Mouse (Mus musculus) spleen, adult 2 months (tissue): ENCODE data around the gene Npas4. TPM values are rescaled to one million over a fixed set of nuclear protein-coding genes. Genes with fewer than 3 reads are reported as not detected.

ENCODE experiments used
- DNase-seq, 2 experiments: peaks; one replicate each; pipeline versions ENCODE4 v3.0.0 to v3.0.0-alpha.2; 2012 to 2021; ENCODE audit warnings: low spot score in 2 of 2, low read depth in 1 of 2
- H3K27ac ChIP-seq: fragments of 200-500 bp; 2 replicates; pipeline ENCODE4 v1.5.1; 2012; ENCODE audit warnings: low read length, inconsistent platforms; ENCODE audit not compliant: insufficient read depth
- H3K27me3 ChIP-seq: fragments of 200-500 bp; 2 replicates; pipeline ENCODE4 v1.6.1; 2012; ENCODE audit warnings: mild to moderate bottlenecking, moderate library complexity, low read length, inconsistent platforms; ENCODE audit not compliant: control insufficient read depth, insufficient read depth
- H3K36me3 ChIP-seq: fragments of 200-500 bp; 2 replicates; pipeline ENCODE4 v1.6.1; 2012; ENCODE audit warnings: mild to moderate bottlenecking, low read length, inconsistent platforms; ENCODE audit not compliant: control insufficient read depth, insufficient read depth
- H3K4me1 ChIP-seq: fragments of 200-500 bp; 2 replicates; pipeline ENCODE4 v1.6.1; 2011; ENCODE audit warnings: inconsistent platforms; ENCODE audit not compliant: control insufficient read depth, insufficient read depth, insufficient read length
- H3K4me3 ChIP-seq: fragments of 200-500 bp; 2 replicates; pipeline ENCODE4 v1.5.1; 2011; ENCODE audit warnings: mild to moderate bottlenecking, inconsistent platforms; ENCODE audit not compliant: insufficient read depth, insufficient read length; ENCODE audit errors: extremely low read depth
- CTCF ChIP-seq: fragments of 200-500 bp; IDR thresholded peaks from 2 replicates; pipeline ENCODE4 v1.5.1; 2011; ENCODE audit warnings: mild to moderate bottlenecking, inconsistent platforms; ENCODE audit not compliant: insufficient read depth, insufficient read length, insufficient replicate concordance; ENCODE audit errors: extremely low read depth
- POLR2A ChIP-seq: fragments of 200-500 bp; IDR thresholded peaks from 2 replicates; pipeline ENCODE4 v1.6.1; 2011; ENCODE audit warnings: low read depth, low read length, inconsistent platforms
- WGBS: fragments of 180-500 bp; shearing (Covaris S2); methylation state at CpG from one replicate; pipeline ENCODE4 v1.1.7; 2018; 5-methylcytosine and 5-hydroxymethylcytosine counted together
- polyA plus RNA-seq: library from polyadenylated mRNA; depleted of rRNA; stranded (reverse); fragments of >200 nt; gene quantifications from 2 replicates; pipeline ENCODE4 v1.2.3, GENCODE M21; 2012

Npas4 gene
- polyA plus RNA-seq, 1 experiment, result 1.1 TPM

DNA sequence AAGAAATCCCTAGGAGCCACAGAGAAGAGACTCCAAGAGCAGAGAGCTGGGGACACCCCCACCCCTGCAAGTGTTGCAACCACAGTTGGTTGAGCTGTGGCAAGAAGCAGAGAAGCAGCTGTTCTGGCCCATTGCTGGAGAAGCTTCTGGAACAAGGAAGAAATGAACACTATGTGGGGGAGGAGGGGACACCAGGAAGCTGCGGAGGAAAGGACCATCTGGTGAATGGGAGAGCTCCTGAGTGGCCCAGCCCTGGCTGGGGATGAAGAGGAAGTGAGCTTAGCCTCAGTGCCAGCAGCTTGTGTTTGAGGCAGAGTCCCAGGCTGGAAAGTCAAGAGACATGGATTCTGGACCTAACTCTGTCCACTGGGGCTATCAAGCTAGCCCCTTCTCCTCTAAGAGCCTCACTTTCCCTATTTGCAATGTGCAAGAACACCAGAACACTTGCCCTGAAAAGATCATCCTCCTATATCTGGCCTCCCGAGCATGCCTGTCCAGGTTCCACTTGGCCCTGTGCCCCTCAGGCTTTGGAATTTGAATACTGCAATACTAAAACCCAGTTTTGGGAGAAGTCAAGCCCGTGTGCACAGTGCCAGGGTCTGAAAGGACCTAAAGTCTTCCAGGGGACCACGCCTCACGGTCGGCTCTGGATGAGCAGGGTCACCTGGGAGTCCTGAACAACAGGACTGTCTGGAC lies 9.5 kb upstream of the Npas4 start:
- no peaks in the 10 kb centered on the region for H3K27me3 ChIP-seq
- H3K4me3 ChIP-seq, result no peak overlapping the region
- WGBS, result 66% methylated on average over 6 of the region's 6 CpGs
- TF ChIP-seq CTCF (no peak), POLR2A (no peak)
- no peak overlapping the region for H3K27ac ChIP-seq
- no peaks in the 10 kb centered on the region for H3K36me3 ChIP-seq
- DNase-seq, result no peak
- H3K4me1 ChIP-seq, result peaks cover 4% of the 10 kb centered on the region; the same call in 1 of the 2 replicates

DNA sequence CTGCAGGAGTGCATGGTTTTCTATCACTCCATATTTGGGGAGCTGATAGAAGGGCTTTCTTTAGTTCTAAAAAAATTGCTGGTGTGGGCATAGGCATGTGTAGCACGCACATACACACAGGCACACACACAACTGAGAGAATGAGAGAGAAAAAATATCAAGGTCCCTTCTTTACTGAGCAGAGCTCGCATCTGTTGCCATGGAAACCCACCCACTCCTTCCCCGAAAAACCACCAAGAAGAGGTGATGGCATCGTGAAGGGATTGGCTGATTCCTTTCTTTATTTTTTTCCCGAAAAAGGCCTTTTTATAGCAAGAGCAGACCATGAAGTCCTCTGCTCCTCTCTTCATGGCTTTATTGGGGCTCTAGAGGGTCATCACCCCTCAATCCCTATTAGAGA lies 3.9 kb upstream of the Npas4 start:
- Histone ChIP-seq H3K4me3 (no peak overlapping the region), H3K27ac (no peak overlapping the region), H3K36me3 (no peaks in the 10 kb centered on the region), H3K4me1 (0 out of 2 replicates have a peak, but pooled peaks cover 2% of the 10 kb centered on the region), H3K27me3 (peaks cover 8% of the 10 kb centered on the region; the same call in 1 of the 2 replicates)
- TF ChIP-seq CTCF, result no peak
- TF ChIP-seq POLR2A, result no peak
- DNase-seq, result no peak
- 39% methylated on average over 5 of the region's 5 CpGs for WGBS

DNA sequence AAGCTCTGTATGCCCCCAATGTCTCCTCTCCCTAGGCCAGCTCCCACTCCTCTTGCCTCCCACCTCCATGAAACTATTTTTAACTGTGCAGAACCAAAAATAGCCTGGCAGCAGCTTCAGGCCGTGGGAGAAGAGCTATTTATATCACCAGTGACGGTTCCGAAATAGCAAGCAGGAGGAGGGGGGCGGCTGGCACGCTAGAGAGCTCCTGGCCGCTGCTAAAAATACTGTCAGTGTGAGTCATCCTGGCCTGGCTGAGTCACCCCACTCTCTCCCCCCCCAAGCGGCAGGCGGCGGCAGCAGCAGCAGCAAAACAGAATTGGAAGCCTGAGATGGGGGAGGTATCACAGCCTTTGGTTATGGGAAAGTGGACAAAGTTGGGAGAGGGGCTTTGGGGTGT lies 2.8 kb upstream of the Npas4 start:
- Histone ChIP-seq H3K36me3 (no peaks in the 10 kb centered on the region), H3K27ac (no peak overlapping the region), H3K4me3 (no peak overlapping the region), H3K4me1 (0 out of 2 replicates have a peak, but pooled peaks cover 2% of the 10 kb centered on the region), H3K27me3 (peaks cover 8% of the 10 kb centered on the region; the same call in 1 of the 2 replicates)
- no peak for DNase-seq
- TF ChIP-seq POLR2A (no peak), CTCF (no peak)
- 1% methylated on average over 9 of the region's 9 CpGs for WGBS

DNA sequence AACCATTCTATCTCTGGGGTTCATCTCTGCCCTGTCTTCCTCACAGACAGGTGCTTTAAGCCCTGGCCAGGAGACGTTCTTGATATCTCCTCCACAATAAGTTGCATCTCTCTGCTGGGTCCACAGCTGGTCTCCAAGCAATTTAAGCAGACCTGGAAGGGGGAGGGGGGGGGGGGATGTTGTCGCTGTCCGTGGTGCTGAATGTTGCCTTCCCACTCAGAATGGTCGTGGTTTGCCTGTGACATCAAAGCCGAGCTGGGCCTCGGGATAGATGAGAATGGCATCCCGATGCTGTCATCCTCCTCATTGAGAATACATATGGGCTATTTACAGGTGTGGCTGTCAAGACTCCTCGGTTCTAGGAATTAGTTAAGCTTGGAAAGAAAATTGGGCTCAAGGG lies 2.3 kb upstream of the Npas4 start:
- H3K27ac ChIP-seq, result no peak overlapping the region
- TF ChIP-seq CTCF (no peak), POLR2A (no peak)
- no peak overlapping the region for H3K4me3 ChIP-seq
- no peak for DNase-seq
- H3K4me1 ChIP-seq, result 0 out of 2 replicates have a peak, but pooled peaks cover 2% of the 10 kb centered on the region
- WGBS, result 12% methylated on average over 8 of the region's 8 CpGs
- no peaks in the 10 kb centered on the region for H3K36me3 ChIP-seq
- peaks cover 8% of the 10 kb centered on the region; the same call in 1 of the 2 replicates for H3K27me3 ChIP-seq

DNA sequence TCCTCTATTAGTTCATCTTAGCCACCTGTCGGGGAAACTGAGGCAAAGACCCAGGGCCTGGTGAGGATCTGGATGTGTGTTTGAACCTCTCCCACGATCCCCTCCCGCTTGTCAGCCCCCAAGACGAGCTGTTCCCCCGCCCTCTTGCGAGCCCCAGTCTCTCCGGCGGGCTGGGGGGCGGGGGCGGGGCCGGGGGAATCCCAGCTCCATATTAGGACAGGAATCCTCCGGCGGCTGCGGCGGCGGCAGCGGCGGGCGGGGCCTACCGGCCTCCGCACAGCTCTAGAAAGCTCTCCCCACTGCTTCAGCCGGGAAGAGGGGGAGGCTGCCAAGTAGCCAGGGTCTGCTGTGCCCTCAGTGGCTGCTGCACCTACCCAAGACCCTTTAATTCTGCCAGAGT lies 600 bp upstream of the Npas4 start:
- no peak for DNase-seq
- no peak overlapping the region for H3K4me3 ChIP-seq
- 5% methylated on average over 16 of the region's 22 CpGs for WGBS
- 0 out of 2 replicates have a peak, but pooled peaks cover 2% of the 10 kb centered on the region for H3K4me1 ChIP-seq
- H3K27ac ChIP-seq, result no peak overlapping the region
- H3K27me3 ChIP-seq, result peaks cover 8% of the 10 kb centered on the region; the same call in 1 of the 2 replicates
- TF ChIP-seq POLR2A, result no peak
- TF ChIP-seq CTCF, result no peak
- H3K36me3 ChIP-seq, result no peaks in the 10 kb centered on the region

DNA sequence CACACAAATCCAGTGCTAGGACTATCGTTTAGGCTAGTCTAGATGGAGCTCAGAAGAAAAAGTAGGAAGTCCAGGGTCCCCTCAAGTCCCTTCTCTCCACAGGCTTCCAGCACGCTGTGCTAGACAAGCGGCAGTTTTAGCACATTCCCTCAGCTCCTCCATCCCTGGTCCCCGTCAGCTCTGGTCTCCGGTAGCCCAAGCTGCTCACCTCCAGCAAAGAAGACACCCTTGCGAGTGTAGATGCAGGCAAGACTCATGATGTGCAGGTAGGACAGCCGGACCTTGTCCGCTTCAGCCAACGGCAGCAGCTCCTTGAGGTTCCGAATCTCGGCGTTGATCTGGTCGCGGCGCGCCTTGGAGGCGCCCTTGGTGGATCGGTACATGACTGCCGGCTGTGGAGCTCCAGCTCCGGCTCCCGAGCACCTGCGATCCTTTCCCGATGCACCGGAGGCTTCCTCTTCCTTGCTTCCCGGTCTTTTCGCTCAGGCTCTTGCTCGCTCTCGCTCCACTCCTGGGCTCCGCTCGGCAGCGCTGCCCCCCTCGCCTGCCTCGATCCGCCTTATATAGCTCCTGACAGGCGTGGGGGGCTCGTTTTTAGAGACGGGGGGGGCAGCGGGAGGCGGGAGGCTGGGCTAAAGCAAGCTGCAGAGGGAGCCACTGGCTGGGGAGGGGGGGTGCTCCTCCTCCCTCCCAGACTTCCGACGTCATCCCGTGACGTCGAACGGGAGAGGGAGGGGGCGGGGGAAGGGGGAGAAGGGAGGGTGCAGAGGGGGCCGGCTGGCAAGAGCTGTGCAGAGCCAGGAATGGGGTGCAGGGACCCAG lies 471 bp downstream of the Npas4 start:
- 0 out of 2 replicates have a peak, but pooled peaks cover 2% of the 10 kb centered on the region for H3K4me1 ChIP-seq
- 26% methylated on average over 46 of the region's 47 CpGs for WGBS
- no peak overlapping the region for H3K27ac ChIP-seq
- H3K36me3 ChIP-seq, result no peaks in the 10 kb centered on the region
- TF ChIP-seq POLR2A, result no peak
- TF ChIP-seq CTCF, result no peak
- DNase-seq, result no peak
- H3K27me3 ChIP-seq, result peaks cover 8% of the 10 kb centered on the region; the same call in 1 of the 2 replicates
- no peak overlapping the region for H3K4me3 ChIP-seq
